Mouse (Mus musculus): ENCODE measurements around the gene Cd300ld3. TPM values are rescaled to one million over a fixed set of nuclear protein-coding genes. Genes with fewer than 3 reads are reported as not detected.
"Not testable (repeated sequence)": the region's sequence is repeated elsewhere in the genome, so short reads cannot be mapped to it uniquely, and the experiment has no call there.

The Cd300ld3 gene
- polyA plus RNA-seq, 1 experiment from 2014 or later: not detected

DNA sequence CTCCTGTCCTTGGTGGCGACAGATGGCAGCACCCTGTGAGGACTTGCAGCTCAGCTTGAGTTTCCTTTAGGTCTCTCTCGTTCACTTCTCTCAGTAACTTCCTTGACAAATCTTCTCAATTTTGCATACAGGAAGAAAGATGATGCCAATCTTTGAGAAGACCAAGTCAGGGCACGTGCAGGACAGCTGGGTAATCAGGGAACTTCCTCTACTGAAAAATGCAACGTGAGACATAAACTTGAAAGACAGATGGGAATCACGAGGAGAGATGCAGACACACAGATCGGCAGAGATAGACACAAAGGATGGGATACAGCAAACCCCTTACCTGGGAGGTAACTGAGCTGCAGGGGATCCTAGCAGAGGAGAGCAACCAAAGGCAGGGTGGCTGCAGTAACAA, 10.5 kb downstream of the Cd300ld3 start, which contains the start of gene Cd300ld5:
TSS of gene Cd300ld5 (minus strand) at position 101 of the 400 bp plus-strand sequence.
- ATAC-seq (ENCODE audit: low FRiP score, low TSS enrichment); H3K9ac ChIP-seq (replicated peaks; ENCODE audit: low read length): not testable (repeated sequence)

DNA sequence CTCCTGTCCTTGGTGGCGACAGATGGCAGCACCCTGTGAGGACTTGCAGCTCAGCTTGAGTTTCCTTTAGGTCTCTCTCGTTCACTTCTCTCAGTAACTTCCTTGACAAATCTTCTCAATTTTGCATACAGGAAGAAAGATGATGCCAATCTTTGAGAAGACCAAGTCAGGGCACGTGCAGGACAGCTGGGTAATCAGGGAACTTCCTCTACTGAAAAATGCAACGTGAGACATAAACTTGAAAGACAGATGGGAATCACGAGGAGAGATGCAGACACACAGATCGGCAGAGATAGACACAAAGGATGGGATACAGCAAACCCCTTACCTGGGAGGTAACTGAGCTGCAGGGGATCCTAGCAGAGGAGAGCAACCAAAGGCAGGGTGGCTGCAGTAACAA, 21.3 kb downstream of the Cd300ld3 start, which contains the start of gene Cd300ld4:
TSS of gene Cd300ld4 (minus strand) at position 101 of the 400 bp plus-strand sequence.
- H3K9ac ChIP-seq (replicated peaks; ENCODE audit: low read length); H3K4me2 ChIP-seq (ENCODE audit: low read length); H3K4me3 ChIP-seq (replicated peaks; ENCODE audit: low read depth, low read length); H3K27ac ChIP-seq (replicated peaks; ENCODE audit: low read depth, low read length); ATAC-seq (ENCODE audit: low FRiP score, low TSS enrichment); H3K27me3 ChIP-seq (ENCODE audit: control insufficient read depth, insufficient read depth, low read length); H3K9me3 ChIP-seq (ENCODE audit: control insufficient read depth, low read length); DNase-seq; H3K36me3 ChIP-seq (ENCODE audit: control insufficient read depth, insufficient read depth, low read length); H3K4me1 ChIP-seq (ENCODE audit: control insufficient read depth, insufficient read depth, low read length): not testable (repeated sequence)
- no CpG with 5 or more reads among the region's 6 CpGs for WGBS

More for the DNA sequence above, 10.5 kb downstream of the Cd300ld3 start, which contains the start of gene Cd300ld5:
- DNase-seq; H3K4me2 ChIP-seq (ENCODE audit: low read length); H3K36me3 ChIP-seq (ENCODE audit: control insufficient read depth, insufficient read depth, low read length); H3K4me3 ChIP-seq (replicated peaks; ENCODE audit: low read depth, low read length); H3K9me3 ChIP-seq (ENCODE audit: control insufficient read depth, low read length); H3K27ac ChIP-seq (replicated peaks; ENCODE audit: low read depth, low read length); H3K27me3 ChIP-seq (ENCODE audit: control insufficient read depth, insufficient read depth, low read length); H3K4me1 ChIP-seq (ENCODE audit: control insufficient read depth, insufficient read depth, low read length): not testable (repeated sequence)
- no CpG with 5 or more reads among the region's 6 CpGs for WGBS

DNA sequence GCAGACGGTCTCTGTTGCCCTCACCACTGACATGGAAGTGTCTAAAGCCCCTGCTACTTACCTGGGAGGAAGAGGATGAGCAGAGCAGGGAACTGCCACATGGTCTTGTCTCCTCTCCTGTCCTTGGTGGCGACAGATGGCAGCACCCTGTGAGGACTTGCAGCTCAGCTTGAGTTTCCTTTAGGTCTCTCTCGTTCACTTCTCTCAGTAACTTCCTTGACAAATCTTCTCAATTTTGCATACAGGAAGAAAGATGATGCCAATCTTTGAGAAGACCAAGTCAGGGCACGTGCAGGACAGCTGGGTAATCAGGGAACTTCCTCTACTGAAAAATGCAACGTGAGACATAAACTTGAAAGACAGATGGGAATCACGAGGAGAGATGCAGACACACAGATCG, 32.1 kb downstream of the Cd300ld3 start, which contains the start of gene Cd300ld2:
TSS of gene Cd300ld2 (minus strand) at position 101 of the 400 bp plus-strand sequence.
- no CpG with 5 or more reads among the region's 7 CpGs for WGBS

DNA sequence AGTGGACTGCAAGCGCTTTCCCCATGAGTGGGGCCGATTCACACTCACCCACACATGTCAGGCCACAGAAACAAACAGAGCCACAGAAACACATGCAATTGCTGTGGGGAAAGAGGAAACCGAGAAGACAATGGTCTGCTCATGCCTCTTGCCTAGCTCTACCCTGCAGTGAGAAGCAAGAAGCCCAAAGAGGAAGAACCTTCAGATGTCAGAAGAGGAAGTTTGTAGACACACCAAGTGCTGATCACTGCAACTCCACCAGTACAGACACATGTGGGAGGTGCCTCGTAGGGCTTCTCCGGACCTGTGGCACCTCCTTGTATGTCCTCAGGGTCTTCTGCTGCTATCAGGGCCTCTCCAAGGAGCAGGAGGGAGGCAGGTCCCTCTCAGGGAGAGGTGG, 44.1 kb downstream of the Cd300ld3 start:
- no peaks in the 10 kb centered on the region for H3K9me3 ChIP-seq (ENCODE audit: control insufficient read depth, low read length)
- no peak overlapping the region for H3K4me3 ChIP-seq (replicated peaks; ENCODE audit: low read depth, low read length)
- H3K36me3 ChIP-seq (ENCODE audit: control insufficient read depth, insufficient read depth, low read length): no peaks in the 10 kb centered on the region
- no peak overlapping the region for H3K27ac ChIP-seq (replicated peaks; ENCODE audit: low read depth, low read length)
- H3K27me3 ChIP-seq (ENCODE audit: control insufficient read depth, insufficient read depth, low read length): no peaks in the 10 kb centered on the region
- WGBS: 87% methylated on average over 5 of the region's 5 CpGs
- ATAC-seq (ENCODE audit: low FRiP score, low TSS enrichment) (no peak), DNase-seq (no peak)
- H3K4me1 ChIP-seq (ENCODE audit: control insufficient read depth, insufficient read depth, low read length): no peaks in the 10 kb centered on the region
- H3K9ac ChIP-seq (replicated peaks; ENCODE audit: low read length): no peak overlapping the region
- no peak overlapping the region for H3K4me2 ChIP-seq (ENCODE audit: low read length)

More for the DNA sequence above, 32.1 kb downstream of the Cd300ld3 start, which contains the start of gene Cd300ld2:
- H3K9ac ChIP-seq (replicated peaks; ENCODE audit: low read length); H3K27me3 ChIP-seq (ENCODE audit: control insufficient read depth, insufficient read depth, low read length); H3K27ac ChIP-seq (replicated peaks; ENCODE audit: low read depth, low read length); DNase-seq; H3K36me3 ChIP-seq (ENCODE audit: control insufficient read depth, insufficient read depth, low read length); ATAC-seq (ENCODE audit: low FRiP score, low TSS enrichment); H3K9me3 ChIP-seq (ENCODE audit: control insufficient read depth, low read length); H3K4me1 ChIP-seq (ENCODE audit: control insufficient read depth, insufficient read depth, low read length); H3K4me2 ChIP-seq (ENCODE audit: low read length); H3K4me3 ChIP-seq (replicated peaks; ENCODE audit: low read depth, low read length): not testable (repeated sequence)

DNA sequence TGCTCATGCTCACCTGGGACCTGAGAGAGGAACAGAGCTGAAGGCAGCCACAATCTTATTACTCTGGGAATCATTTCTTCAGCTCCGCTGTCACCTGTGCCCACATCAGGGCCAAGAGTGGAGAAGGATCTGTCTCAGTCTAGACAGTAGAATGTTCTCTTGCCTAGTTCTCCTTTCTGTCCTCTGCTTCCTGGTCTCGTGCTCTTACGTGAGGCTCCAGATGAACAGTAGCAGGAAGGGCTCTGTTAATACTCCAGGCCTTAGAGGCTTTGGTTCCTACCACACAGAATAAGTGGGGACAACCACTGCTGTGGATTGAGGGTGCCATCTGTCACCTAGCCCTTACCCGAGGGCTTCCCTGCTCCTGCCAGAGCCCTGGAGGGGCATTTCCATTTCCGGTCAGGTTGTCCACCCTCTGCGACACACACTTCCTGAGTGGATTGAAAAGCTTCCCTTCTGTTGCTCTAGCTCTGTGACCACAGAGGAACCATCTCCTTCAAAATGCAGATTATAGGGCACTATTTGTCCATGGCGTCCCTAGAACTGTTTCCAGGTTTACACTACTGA, 46.7 kb downstream of the Cd300ld3 start, which contains the start of gene Cd300c2:
TSS of gene Cd300c2 (minus strand) at position 407 of the 567 bp plus-strand sequence.
- Histone ChIP-seq H3K4me3 (replicated peaks; ENCODE audit: low read depth, low read length) (no peak within 1 kb of the TSS), H3K36me3 (ENCODE audit: control insufficient read depth, insufficient read depth, low read length) (no peaks in the 10 kb centered on the region), H3K27me3 (ENCODE audit: control insufficient read depth, insufficient read depth, low read length) (no peaks in the 10 kb centered on the region), H3K27ac (replicated peaks; ENCODE audit: low read depth, low read length) (no peak within 1 kb of the TSS), H3K9ac (replicated peaks; ENCODE audit: low read length) (no peak within 1 kb of the TSS), H3K9me3 (ENCODE audit: control insufficient read depth, low read length) (no peaks in the 10 kb centered on the region), H3K4me2 (ENCODE audit: low read length) (no peak within 1 kb of the TSS), H3K4me1 (ENCODE audit: control insufficient read depth, insufficient read depth, low read length) (no peaks in the 10 kb centered on the region)
- ATAC-seq (ENCODE audit: low FRiP score, low TSS enrichment) (no peak), DNase-seq (no peak)
- WGBS: 90% methylated on average over 7 of the region's 7 CpGs

Other genes starting within 250 kb of the Cd300ld3 start
- not detected in 2 replicates for gene Gpr142, start 249.5 kb downstream of the Cd300ld3 start, polyA plus RNA-seq (2014; fragmentation: Nextera tagmentation; extraction: Ambion mirVana)
- gene Gprc5c, start 197.3 kb downstream of the Cd300ld3 start, polyA plus RNA-seq (2014; fragmentation: Nextera tagmentation; extraction: Ambion mirVana): 2.1 and 7.0 TPM in 2 replicates
- gene Cd300a, start 158.4 kb downstream of the Cd300ld3 start, polyA plus RNA-seq (2014; fragmentation: Nextera tagmentation; extraction: Ambion mirVana): 0.72 and 1.7 TPM in 2 replicates
- 0.21 TPM in 1 of 2 replicates, not detected in the other for gene Cd300lb, start 114.0 kb downstream of the Cd300ld3 start, polyA plus RNA-seq (2014; fragmentation: Nextera tagmentation; extraction: Ambion mirVana)
- not detected in 2 replicates for gene Cd300c, start 79.3 kb downstream of the Cd300ld3 start, polyA plus RNA-seq (2014; fragmentation: Nextera tagmentation; extraction: Ambion mirVana)
- gene Cd300ld, start 58.5 kb downstream of the Cd300ld3 start, polyA plus RNA-seq (2014; fragmentation: Nextera tagmentation; extraction: Ambion mirVana): 0.08 TPM in 1 of 2 replicates, not detected in the other
- 0.84 and 1.2 TPM in 2 replicates for gene Cd300c2, start 46.5 kb downstream of the Cd300ld3 start, polyA plus RNA-seq (2014; fragmentation: Nextera tagmentation; extraction: Ambion mirVana)
- not detected in 2 replicates for gene Cd300ld2, start 32.2 kb downstream of the Cd300ld3 start, polyA plus RNA-seq (2014; fragmentation: Nextera tagmentation; extraction: Ambion mirVana)
- not detected in 2 replicates for gene Cd300ld4, start 21.4 kb downstream of the Cd300ld3 start, polyA plus RNA-seq (2014; fragmentation: Nextera tagmentation; extraction: Ambion mirVana)
- not detected in 2 replicates for gene Cd300ld5, start 10.6 kb downstream of the Cd300ld3 start, polyA plus RNA-seq (2014; fragmentation: Nextera tagmentation; extraction: Ambion mirVana)
- gene Cd300e, start 13.8 kb upstream of the Cd300ld3 start, polyA plus RNA-seq (2014; fragmentation: Nextera tagmentation; extraction: Ambion mirVana): not detected in 2 replicates
- gene Rab37, start 43.0 kb upstream of the Cd300ld3 start, polyA plus RNA-seq (2014; fragmentation: Nextera tagmentation; extraction: Ambion mirVana): 0.26 and 0.83 TPM in 2 replicates
- not detected in 2 replicates for gene Cd300lf, start 85.6 kb upstream of the Cd300ld3 start, polyA plus RNA-seq (2014; fragmentation: Nextera tagmentation; extraction: Ambion mirVana)
- 44.3 and 46.6 TPM in 2 replicates for gene Slc9a3r1, start 114.9 kb upstream of the Cd300ld3 start, polyA plus RNA-seq (2014; fragmentation: Nextera tagmentation; extraction: Ambion mirVana)
- gene Tmem104, start 139.1 kb upstream of the Cd300ld3 start, polyA plus RNA-seq (2014; fragmentation: Nextera tagmentation; extraction: Ambion mirVana): 10.9 and 14.9 TPM in 2 replicates
- 17.4 and 21.2 TPM in 2 replicates for gene Nat9, start 139.4 kb upstream of the Cd300ld3 start, polyA plus RNA-seq (2014; fragmentation: Nextera tagmentation; extraction: Ambion mirVana)
- gene Grin2c, start 218.8 kb upstream of the Cd300ld3 start, polyA plus RNA-seq (2014; fragmentation: Nextera tagmentation; extraction: Ambion mirVana): 0.12 and 0.49 TPM in 2 replicates
- gene Fdxr, start 228.6 kb upstream of the Cd300ld3 start, polyA plus RNA-seq (2014; fragmentation: Nextera tagmentation; extraction: Ambion mirVana): 15.0 and 15.9 TPM in 2 replicates
- 0.72 and 1.4 TPM in 2 replicates for gene Fads6, start 249.3 kb upstream of the Cd300ld3 start, polyA plus RNA-seq (2014; fragmentation: Nextera tagmentation; extraction: Ambion mirVana)

All from midbrain, embryonic 14.5 days (tissue).